Mouse (Mus musculus) forebrain, embryonic 16.5 days (tissue): Measurements from ENCODE around the gene Gm20518. TPM values are rescaled to one million over a fixed set of nuclear protein-coding genes. Genes with fewer than 3 reads are reported as not detected.

Experiments
- ATAC-seq: fragments of 200-750 bp; cut with Nextera tagmentation; 2 replicates; pipeline ENCODE4 v1.8.0; 2017; ENCODE audit warnings: mild to moderate bottlenecking, moderate library complexity
- H3K27ac ChIP-seq: fragments of 300-500 bp; sonication (generic); 2 replicates; pipeline ENCODE4 v1.5.1; 2014; ENCODE audit warnings: low read length, control low read depth
- H3K27me3 ChIP-seq: fragments of 300-500 bp; sonication (generic); replicated peaks from 2 replicates; pipeline ENCODE4 v1.6.1; 2014; ENCODE audit warnings: low read length; ENCODE audit not compliant: control insufficient read depth, insufficient read depth
- H3K36me3 ChIP-seq: fragments of 300-500 bp; sonication (generic); 2 replicates; pipeline ENCODE4 v1.6.1; 2014; ENCODE audit not compliant: control insufficient read depth, insufficient read depth
- H3K4me1 ChIP-seq: fragments of 300-500 bp; sonication (generic); replicated peaks from 2 replicates; pipeline ENCODE4 v1.6.1; 2014; ENCODE audit warnings: low read length; ENCODE audit not compliant: control insufficient read depth, insufficient read depth
- H3K4me2 ChIP-seq: fragments of 300-500 bp; sonication (generic); 2 replicates; pipeline ENCODE4 v1.6.1; 2014; ENCODE audit warnings: mild to moderate bottlenecking, low read length, control low read depth
- H3K4me3 ChIP-seq: fragments of 300-500 bp; sonication (generic); replicated peaks from 2 replicates; pipeline ENCODE4 v1.5.1; 2014; ENCODE audit warnings: mild to moderate bottlenecking, low read length, control low read depth
- H3K9ac ChIP-seq: fragments of 300-500 bp; sonication (generic); replicated peaks from 2 replicates; pipeline ENCODE4 v1.6.1; 2014; ENCODE audit warnings: low read depth, low read length, control low read depth
- H3K9me3 ChIP-seq: fragments of 300-500 bp; sonication (generic); 2 replicates; pipeline ENCODE4 v1.6.1; 2016; ENCODE audit warnings: low read length; ENCODE audit not compliant: control insufficient read depth
- WGBS: fragments of 180-500 bp; shearing (Covaris S2); extraction: QIAGEN DNeasy Blood & Tissue Kit; methylation state at CpG from one replicate; pipeline ENCODE4 v1.1.7; 2014; 5-methylcytosine and 5-hydroxymethylcytosine counted together
- polyA plus RNA-seq: library from polyadenylated mRNA; unstranded; fragments of >200 nt; fragmentation: Nextera tagmentation; extraction: Ambion mirVana; gene quantifications from 2 replicates; pipeline ENCODE4 v1.2.1, GENCODE M21; 2015

Gene Gm20518
- polyA plus RNA-seq, 1 experiment from 2014 or later, result 1.1 TPM

DNA sequence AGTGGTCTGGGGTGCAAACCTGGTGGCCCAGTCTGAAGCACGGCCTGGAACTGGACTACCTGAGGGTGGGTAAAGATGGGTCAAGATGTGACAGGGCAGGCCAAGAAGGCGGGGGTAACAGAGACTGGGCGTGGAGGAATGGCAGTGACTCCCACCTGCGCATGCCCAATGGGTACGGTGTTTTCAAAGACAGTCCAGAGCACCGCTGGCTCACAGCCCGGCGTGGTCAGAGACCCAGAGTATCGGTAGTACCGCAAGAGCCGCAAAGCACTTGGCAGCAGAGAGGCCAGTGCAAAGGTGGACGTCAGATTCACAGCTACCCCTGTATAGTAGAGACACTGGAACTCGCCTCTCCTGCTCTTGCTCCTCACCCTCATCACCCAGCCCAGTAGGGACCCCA is 56.0 kb downstream of the Gm20518 start:
- 33% methylated on average over 13 of the region's 13 CpGs for WGBS
- H3K27ac ChIP-seq, result no peak overlapping the region
- peaks cover 48% of the 10 kb centered on the region for H3K27me3 ChIP-seq
- H3K4me3 ChIP-seq, result no peak overlapping the region
- H3K4me2 ChIP-seq, result no peak overlapping the region
- ATAC-seq, result no peak
- no peaks in the 10 kb centered on the region; the same call in 1 of the 2 replicates for H3K36me3 ChIP-seq
- no peak overlapping the region for H3K9ac ChIP-seq
- H3K4me1 ChIP-seq, result peaks cover 19% of the 10 kb centered on the region
- no peaks in the 10 kb centered on the region for H3K9me3 ChIP-seq

DNA sequence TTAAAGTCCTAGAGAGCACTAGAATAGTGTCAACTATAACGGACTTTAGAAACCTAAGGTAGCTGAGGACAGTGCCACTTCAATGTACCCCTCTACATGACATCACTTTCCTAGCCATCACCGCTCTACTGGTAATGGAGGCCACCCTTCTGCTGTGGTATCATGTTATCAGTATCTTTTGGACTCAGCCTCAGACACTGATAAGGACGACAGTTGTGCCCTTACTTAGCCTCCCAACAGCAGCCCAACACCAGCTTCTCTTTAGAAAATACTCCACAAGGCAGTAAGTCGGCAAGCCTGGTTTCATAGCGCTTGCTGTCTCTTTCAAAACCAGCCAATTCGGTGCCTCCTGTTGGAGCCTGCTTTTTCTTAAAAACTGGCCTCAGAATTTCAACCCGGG is 56.9 kb downstream of the Gm20518 start:
- no peak for ATAC-seq
- peak overlapping the region; percentile 50 for H3K4me3 ChIP-seq
- peaks cover 50% of the 10 kb centered on the region for H3K27me3 ChIP-seq
- peaks cover 19% of the 10 kb centered on the region for H3K4me1 ChIP-seq
- peak overlapping the region; percentile 80 for H3K9ac ChIP-seq
- no peaks in the 10 kb centered on the region for H3K9me3 ChIP-seq
- 55% methylated on average over 7 of the region's 7 CpGs for WGBS
- peak overlapping the region; percentile 75 for H3K4me2 ChIP-seq
- H3K27ac ChIP-seq, result peak overlapping the region; percentile 76; the same call in 1 of the 2 replicates
- H3K36me3 ChIP-seq, result no peaks in the 10 kb centered on the region; the same call in 1 of the 2 replicates

DNA sequence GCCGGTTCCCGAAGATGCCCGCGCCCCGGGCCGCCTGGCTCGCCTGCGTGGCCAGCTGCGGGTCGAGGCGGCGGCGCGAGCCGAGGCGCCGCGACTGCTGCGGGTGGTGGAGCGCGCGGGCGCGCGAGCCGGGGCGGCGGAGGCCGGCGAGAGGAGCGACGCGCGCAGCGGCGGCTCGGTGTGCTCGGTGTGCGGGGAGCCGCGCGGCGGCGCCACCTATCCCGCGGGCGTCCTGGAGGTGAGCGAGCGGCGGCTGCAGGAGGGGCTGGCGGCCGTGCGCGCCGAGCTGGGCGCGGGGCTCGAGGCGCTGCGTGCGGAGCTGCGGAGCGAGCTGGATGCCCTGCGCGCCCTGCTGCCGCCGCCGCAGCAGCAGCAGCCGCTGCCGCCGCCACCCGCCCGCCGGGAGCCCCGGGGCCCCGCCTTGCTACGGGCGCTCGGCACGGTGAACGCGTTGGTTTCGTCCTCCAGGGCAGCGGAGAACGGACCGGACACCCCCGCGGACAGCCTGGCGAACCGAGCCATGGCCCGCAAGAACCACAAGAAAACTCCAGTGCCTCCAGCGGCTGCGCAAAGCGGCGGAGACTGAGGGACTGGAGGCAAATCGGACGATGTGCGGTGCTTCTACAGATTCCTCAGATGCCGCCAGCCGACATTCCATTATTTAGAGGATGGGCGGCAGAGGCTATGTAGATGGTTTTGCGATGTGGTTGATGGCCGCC is 57.6 kb downstream of the Gm20518 start:
- WGBS, result under 1% methylated on average over 58 of the region's 103 CpGs
- Histone ChIP-seq H3K9me3 (no peaks in the 10 kb centered on the region), H3K27me3 (peaks cover 50% of the 10 kb centered on the region), H3K4me1 (peaks cover 19% of the 10 kb centered on the region), H3K9ac (peak overlapping the region; percentile 80), H3K4me2 (peak overlapping the region; percentile 75), H3K27ac (peak overlapping the region; percentile 76), H3K4me3 (peak overlapping the region; percentile 50), H3K36me3 (no peaks in the 10 kb centered on the region; the same call in 1 of the 2 replicates)
- peak; percentile 82 for ATAC-seq

DNA sequence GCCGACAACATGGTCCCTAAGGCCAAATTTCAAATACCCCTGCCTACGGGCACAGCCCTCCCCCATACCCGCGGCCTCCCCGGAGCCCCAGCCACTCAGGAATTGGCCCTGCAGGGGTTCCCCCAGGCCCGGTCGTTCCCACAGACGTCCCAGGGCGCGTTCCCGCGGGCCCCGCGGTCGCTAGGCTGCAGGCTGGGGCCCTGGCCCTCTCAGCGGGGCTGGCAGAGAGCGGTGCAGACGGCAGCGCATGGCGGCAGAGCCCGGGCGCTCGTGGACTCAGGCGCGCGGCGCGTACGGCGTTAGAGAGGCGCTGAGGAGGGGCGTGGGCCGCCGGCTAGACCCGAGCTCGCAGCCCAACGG is 58.2 kb downstream of the Gm20518 start:
- peaks cover 19% of the 10 kb centered on the region for H3K4me1 ChIP-seq
- H3K4me2 ChIP-seq, result peak overlapping the region; percentile 75
- under 1% methylated on average over 36 of the region's 37 CpGs for WGBS
- H3K27me3 ChIP-seq, result peaks cover 52% of the 10 kb centered on the region
- no peaks in the 10 kb centered on the region; the same call in 1 of the 2 replicates for H3K36me3 ChIP-seq
- H3K27ac ChIP-seq, result peak overlapping the region; percentile 76
- H3K9me3 ChIP-seq, result no peaks in the 10 kb centered on the region
- peak overlapping the region; percentile 50 for H3K4me3 ChIP-seq
- peak; percentile 79 for ATAC-seq
- H3K9ac ChIP-seq, result peak overlapping the region; percentile 80

DNA sequence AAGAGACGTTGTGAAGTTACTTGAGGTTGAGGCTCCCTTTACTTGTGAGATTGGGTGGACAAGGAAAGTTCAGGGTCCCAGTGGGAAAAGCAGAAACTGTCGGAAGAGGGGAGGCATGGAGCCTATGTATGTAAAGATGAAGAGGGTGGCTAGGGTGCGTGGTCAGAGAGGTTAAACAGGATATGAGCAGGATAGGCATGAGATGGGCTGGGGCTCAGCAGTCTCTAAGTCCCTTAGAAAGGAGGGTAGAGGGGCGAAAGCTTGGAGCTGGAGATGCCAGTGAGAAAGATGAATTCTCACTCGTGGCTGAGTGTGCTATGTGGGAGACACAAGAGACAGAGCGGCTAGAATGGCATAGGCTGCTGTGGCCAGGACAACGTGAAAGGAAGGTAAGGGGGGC is 58.6 kb downstream of the Gm20518 start, which contains the start of gene B830017H08Rik:
B830017H08Rik (plus strand) TSS at position 301 of the 400 bp plus-strand sequence.
- H3K9me3 ChIP-seq, result no peaks in the 10 kb centered on the region
- ATAC-seq, result no peak
- peak within 1 kb of the TSS; percentile 50 for H3K4me3 ChIP-seq
- peak within 1 kb of the TSS; percentile 80 for H3K9ac ChIP-seq
- peak within 1 kb of the TSS; percentile 76 for H3K27ac ChIP-seq
- 24% methylated on average over 7 of the region's 7 CpGs for WGBS
- H3K4me2 ChIP-seq, result peak within 1 kb of the TSS; percentile 75
- H3K27me3 ChIP-seq, result peaks cover 52% of the 10 kb centered on the region
- H3K36me3 ChIP-seq, result no peaks in the 10 kb centered on the region; the same call in 1 of the 2 replicates
- H3K4me1 ChIP-seq, result peaks cover 19% of the 10 kb centered on the region

DNA sequence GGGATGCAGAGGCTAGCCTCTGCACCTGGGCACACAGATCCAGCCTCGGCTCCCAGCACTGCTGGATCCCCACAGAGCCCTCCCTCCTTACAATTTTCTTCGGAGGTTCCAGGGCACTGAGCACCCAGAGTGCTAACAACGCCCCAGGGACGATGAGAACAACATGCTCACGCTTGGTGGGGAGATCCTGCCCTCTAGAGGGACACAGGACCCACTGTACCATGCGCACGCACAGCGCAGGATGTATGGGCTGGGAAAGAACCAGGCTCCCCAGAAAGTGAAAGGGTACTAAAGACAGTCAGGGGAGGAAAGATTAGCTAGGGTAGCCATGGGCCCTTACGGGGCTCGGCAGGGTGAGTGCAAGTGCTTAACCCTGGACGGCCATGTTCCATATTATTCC is 59.7 kb downstream of the Gm20518 start:
- H3K4me1 ChIP-seq, result peaks cover 19% of the 10 kb centered on the region
- H3K9me3 ChIP-seq, result no peaks in the 10 kb centered on the region
- no peak overlapping the region for H3K4me3 ChIP-seq
- no peaks in the 10 kb centered on the region for H3K36me3 ChIP-seq
- 7% methylated on average over 11 of the region's 11 CpGs for WGBS
- ATAC-seq, result no peak
- H3K9ac ChIP-seq, result no peak overlapping the region
- H3K4me2 ChIP-seq, result no peak overlapping the region
- no peak overlapping the region for H3K27ac ChIP-seq
- peaks cover 48% of the 10 kb centered on the region for H3K27me3 ChIP-seq

DNA sequence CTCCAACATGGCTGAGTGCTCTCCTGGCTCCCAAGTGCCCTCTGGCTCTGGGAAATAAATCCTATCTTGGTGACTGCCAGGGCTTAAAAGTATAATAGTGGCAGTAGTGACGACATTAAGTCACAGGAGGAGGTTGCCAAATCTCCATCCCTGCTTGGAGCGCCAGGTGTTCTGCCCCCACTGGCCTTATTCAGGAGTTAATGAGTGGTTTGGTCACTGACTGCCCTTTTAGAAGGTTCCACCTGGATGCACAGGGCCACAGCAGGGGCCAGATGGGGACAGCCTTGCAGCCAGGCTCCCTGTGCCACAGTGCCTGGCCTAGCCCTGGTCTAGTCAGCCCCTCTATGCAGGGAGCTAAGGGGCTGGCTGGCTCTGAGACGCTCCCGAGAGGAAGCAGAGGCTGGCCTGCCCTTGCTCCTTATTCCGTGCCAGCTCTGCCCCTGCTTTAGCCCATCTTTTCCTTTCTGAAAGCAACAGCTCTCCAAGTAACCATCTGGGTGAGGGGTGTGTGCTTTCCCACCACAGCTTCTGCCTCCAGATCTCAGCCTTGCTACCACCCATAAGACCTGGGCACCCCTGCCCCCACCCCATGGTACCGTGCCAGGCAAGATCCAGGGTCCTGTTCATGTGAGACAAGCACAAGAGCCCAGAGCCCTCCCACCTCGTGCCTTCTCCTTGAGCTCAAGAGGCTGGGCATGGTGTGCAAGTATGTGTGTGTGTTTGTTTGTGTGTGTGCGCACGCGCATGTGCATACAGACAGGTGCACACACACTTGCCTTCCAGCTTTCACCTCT is 60.9 kb downstream of the Gm20518 start:
- Histone ChIP-seq H3K27ac (no peak overlapping the region), H3K9me3 (no peaks in the 10 kb centered on the region), H3K9ac (no peak overlapping the region), H3K27me3 (peaks cover 41% of the 10 kb centered on the region), H3K4me3 (no peak overlapping the region), H3K4me2 (no peak overlapping the region), H3K36me3 (no peaks in the 10 kb centered on the region), H3K4me1 (peaks cover 19% of the 10 kb centered on the region)
- ATAC-seq, result no peak
- 44% methylated on average over 10 of the region's 10 CpGs for whole genome bisulfite sequencing

DNA sequence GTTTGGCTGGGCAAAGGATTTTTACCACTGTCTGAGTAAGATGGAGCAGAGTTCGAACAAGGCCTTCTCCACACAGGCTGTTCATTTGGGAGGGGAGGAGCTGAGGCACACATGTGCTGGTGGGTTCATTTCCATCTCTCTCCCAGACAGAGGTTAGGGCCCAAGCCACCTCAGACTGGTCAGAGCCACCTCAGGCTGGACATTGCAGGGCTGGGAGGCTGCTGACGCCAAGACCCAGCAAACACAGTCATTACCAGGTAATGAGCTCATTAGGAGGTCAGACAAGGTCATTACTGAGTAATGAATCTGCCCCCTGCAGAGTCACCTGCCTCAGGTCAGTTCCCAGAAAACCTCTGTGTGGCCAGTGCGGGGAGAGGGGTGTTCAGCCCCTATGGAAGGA is 62.6 kb downstream of the Gm20518 start:
- peaks cover 31% of the 10 kb centered on the region for H3K27me3 ChIP-seq
- ATAC-seq, result no peak
- H3K4me1 ChIP-seq, result peaks cover 6% of the 10 kb centered on the region
- no peak overlapping the region for H3K4me2 ChIP-seq
- H3K4me3 ChIP-seq, result no peak overlapping the region
- H3K9me3 ChIP-seq, result no peaks in the 10 kb centered on the region
- H3K27ac ChIP-seq, result no peak overlapping the region
- 55% methylated on average over 3 of the region's 3 CpGs for WGBS
- H3K9ac ChIP-seq, result no peak overlapping the region
- no peaks in the 10 kb centered on the region for H3K36me3 ChIP-seq

DNA sequence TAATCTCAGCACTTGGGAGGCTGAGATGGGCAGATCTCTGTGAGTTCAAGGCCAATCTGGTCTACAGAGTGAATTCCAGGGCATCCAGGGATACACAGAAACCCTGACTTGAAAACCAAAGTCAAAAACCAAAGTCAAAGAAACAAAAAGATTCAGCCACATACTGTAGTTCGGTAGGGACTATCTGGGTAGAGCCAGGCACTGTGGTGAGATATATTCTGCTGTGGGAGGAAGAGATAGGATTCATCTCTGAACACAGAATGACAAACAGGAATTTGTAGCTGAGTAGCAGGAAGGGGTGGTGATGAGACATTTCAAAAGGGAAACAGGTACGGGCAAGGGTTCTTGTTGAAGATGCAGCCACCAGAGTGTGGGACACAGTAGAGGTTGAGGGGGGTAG is 63.2 kb downstream of the Gm20518 start:
- ATAC-seq, result no peak
- Histone ChIP-seq H3K4me2 (no peak overlapping the region), H3K27ac (no peak overlapping the region), H3K9ac (no peak overlapping the region), H3K9me3 (no peaks in the 10 kb centered on the region), H3K36me3 (no peaks in the 10 kb centered on the region), H3K27me3 (peaks cover 31% of the 10 kb centered on the region), H3K4me3 (no peak overlapping the region), H3K4me1 (peaks cover 5% of the 10 kb centered on the region)
- 86% methylated on average over 2 of the region's 2 CpGs for WGBS
